Mouse (Mus musculus) erythroblast, embryonic 14.5 days (primary cell): ENCODE results near the gene Fgfr2.

Experiments used
- GATA1 ChIP-seq: IDR thresholded peaks from 2 replicates; pipeline ENCODE4 v1.6.1; 2012; ENCODE audit warnings: low read length, inconsistent platforms, mixed read lengths
- TAL1 ChIP-seq: IDR thresholded peaks from 3 replicates; pipeline ENCODE4 v1.6.1; 2012; ENCODE audit warnings: low read length, inconsistent platforms, mixed read lengths

DNA sequence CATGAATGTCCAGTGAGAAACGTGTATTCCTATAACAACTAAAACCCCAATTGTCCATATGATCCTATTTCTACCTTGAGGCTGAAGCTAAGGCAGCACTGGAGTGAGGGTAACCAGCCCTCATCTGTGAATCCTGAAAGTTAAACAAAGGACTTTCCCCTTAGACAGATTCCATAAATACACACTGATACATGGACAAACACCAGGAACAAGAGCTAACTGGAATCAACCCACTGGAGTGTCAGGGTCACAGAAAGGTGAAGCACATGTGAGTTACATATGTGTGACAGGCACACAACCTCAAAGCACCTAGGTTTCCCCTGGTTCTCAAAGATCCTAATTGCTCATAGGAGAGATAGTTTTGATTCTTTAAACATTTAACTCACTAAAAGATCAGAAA lies 2703.2 kb downstream of the Fgfr2 start:
- TF ChIP-seq GATA1 (no peak), TAL1 (no peak)
